Mouse (Mus musculus) hindbrain, embryonic 15.5 days (tissue): ENCODE results near the gene Gm10912. TPM values are rescaled to one million over a fixed set of nuclear protein-coding genes. Genes with fewer than 3 reads are reported as not detected.
"Not testable (repeated sequence)": the region's sequence is repeated elsewhere in the genome, so short reads cannot be mapped to it uniquely, and the experiment has no call there.

Source experiments
- ATAC-seq: fragments of 200-750 bp; cut with Nextera tagmentation; 2 replicates; pipeline ENCODE4 v1.8.0; 2017; ENCODE audit warnings: low read depth, moderate number of reproducible peaks, moderate TSS enrichment; ENCODE audit not compliant: low FRiP score
- H3K27ac ChIP-seq: fragments of 300-500 bp; sonication (generic); replicated peaks from 2 replicates; pipeline ENCODE4 v1.5.1; 2015; ENCODE audit warnings: mild to moderate bottlenecking, inconsistent platforms
- H3K27me3 ChIP-seq: fragments of 300-500 bp; sonication (generic); 2 replicates; pipeline ENCODE4 v1.6.1; 2015; ENCODE audit warnings: control low read depth, inconsistent platforms
- H3K36me3 ChIP-seq: fragments of 300-500 bp; sonication (generic); 2 replicates; pipeline ENCODE4 v1.6.1; 2015; ENCODE audit warnings: control low read depth, inconsistent platforms
- H3K4me1 ChIP-seq: fragments of 300-500 bp; sonication (generic); replicated peaks from 2 replicates; pipeline ENCODE4 v1.6.1; 2015; ENCODE audit warnings: control low read depth, inconsistent platforms
- H3K4me2 ChIP-seq: fragments of 300-500 bp; sonication (generic); 2 replicates; pipeline ENCODE4 v1.6.1; 2015; ENCODE audit warnings: moderate library complexity, mild to moderate bottlenecking, inconsistent platforms
- H3K4me3 ChIP-seq: fragments of 300-500 bp; sonication (generic); 2 replicates; pipeline ENCODE4 v1.5.1; 2015; ENCODE audit warnings: mild to moderate bottlenecking, inconsistent platforms
- H3K9ac ChIP-seq: fragments of 300-500 bp; sonication (generic); 2 replicates; pipeline ENCODE4 v1.6.1; 2015; ENCODE audit warnings: inconsistent platforms
- H3K9me3 ChIP-seq: fragments of 300-500 bp; sonication (generic); 2 replicates; pipeline ENCODE4 v1.6.1; 2016; ENCODE audit warnings: control low read depth, inconsistent platforms
- WGBS: fragments of 180-500 bp; shearing (Covaris S2); methylation state at CpG from one replicate; pipeline ENCODE4 v1.1.7; 2015; 5-methylcytosine and 5-hydroxymethylcytosine counted together
- polyA plus RNA-seq: library from polyadenylated mRNA; unstranded; fragments of >200 nt; fragmentation: Nextera tagmentation; extraction: Ambion mirVana; gene quantifications from 2 replicates; pipeline ENCODE4 v1.2.1, GENCODE M21; 2015

The Gm10912 gene
- polyA plus RNA-seq, 1 experiment from 2014 or later, result not detected

DNA sequence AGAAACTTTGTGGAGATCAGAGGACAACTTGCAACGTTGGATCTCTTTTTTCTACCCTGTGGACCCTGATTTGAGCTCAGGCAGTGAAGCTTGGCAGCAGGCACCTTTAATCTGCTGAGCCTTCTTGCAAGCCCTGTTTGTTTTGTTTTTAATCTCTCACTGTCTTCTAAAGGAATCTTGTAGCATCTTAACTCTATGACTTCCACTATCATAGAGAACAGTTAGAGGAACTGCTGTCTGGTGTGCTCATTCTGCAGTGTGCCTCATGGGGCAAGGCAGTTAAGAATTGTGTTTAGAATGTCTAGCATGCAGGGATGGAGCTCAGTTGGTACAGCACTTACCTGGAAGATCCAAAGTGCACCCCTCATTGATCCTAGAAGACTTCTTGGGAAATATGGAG lies 34.3 kb downstream of the Gm10912 start:
- no peak overlapping the region for H3K9ac ChIP-seq
- no peaks in the 10 kb centered on the region for H3K36me3 ChIP-seq
- H3K4me2 ChIP-seq, result no peak overlapping the region
- H3K27me3 ChIP-seq, result no peaks in the 10 kb centered on the region
- H3K4me3 ChIP-seq, result no peak overlapping the region
- peaks cover 11% of the 10 kb centered on the region for H3K4me1 ChIP-seq
- no peaks in the 10 kb centered on the region for H3K9me3 ChIP-seq
- no peak for ATAC-seq
- WGBS, result 59% methylated on average over 1 of the region's 1 CpGs
- no peak overlapping the region for H3K27ac ChIP-seq

DNA sequence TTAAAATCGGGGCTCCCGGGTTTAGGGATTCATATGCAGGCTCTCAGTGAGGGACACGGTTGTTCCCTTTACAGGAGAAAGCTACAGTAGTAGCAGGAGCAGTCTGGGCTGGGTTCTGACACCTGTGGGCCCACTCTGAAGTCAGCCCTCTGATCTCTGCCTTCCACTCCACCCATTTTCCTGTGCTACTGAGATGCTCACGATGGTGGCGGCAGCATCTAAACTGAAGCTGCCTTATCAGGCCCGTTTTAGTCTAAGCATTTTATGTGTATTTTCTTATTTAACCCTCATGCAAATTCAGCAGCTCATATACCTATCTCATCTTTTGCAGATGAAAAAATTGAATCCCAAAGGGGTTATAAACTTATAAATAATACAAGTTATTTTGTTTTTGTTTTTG lies 39.2 kb downstream of the Gm10912 start:
- no peaks in the 10 kb centered on the region for H3K4me1 ChIP-seq

GRCm38 (mm10) chr2:104109021-104109420 lies 43.4 kb downstream of the Gm10912 start:
- not testable (repeated sequence) for H3K4me3 ChIP-seq, H3K9me3 ChIP-seq, H3K36me3 ChIP-seq, H3K27me3 ChIP-seq, ATAC-seq, H3K4me1 ChIP-seq, H3K4me2 ChIP-seq, H3K9ac ChIP-seq, H3K27ac ChIP-seq
- 93% methylated on average over 2 of the region's 2 CpGs for WGBS

More for the DNA sequence above, 39.2 kb downstream of the Gm10912 start:
- H3K9me3 ChIP-seq, result no peaks in the 10 kb centered on the region
- no peak overlapping the region for H3K27ac ChIP-seq
- H3K27me3 ChIP-seq, result no peaks in the 10 kb centered on the region
- 95% methylated on average over 6 of the region's 6 CpGs for WGBS
- H3K4me3 ChIP-seq, result no peak overlapping the region
- no peaks in the 10 kb centered on the region for H3K36me3 ChIP-seq
- no peak overlapping the region for H3K9ac ChIP-seq
- no peak for ATAC-seq
- no peak overlapping the region for H3K4me2 ChIP-seq

DNA sequence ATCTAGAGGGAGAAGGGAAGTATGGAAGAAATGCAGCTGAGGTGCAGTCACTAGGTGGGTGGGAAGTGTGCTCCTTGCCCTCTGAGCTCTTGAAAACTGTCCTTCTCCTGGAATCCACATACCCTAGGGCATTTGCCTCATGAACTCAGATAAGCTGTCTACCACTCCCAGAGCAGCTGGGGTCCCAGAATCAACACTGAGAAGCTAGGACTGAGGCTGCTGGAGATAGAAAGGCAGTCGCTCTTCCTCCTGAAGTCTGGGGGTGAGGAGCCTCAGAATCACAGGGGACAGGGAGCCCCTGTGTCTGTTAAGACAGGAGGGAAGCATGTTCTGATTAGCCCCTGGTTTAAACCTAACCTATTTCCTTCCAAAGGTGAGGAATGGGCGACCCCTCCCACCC lies 43.9 kb downstream of the Gm10912 start:
- H3K4me2 ChIP-seq, result no peak overlapping the region
- H3K27me3 ChIP-seq, result no peaks in the 10 kb centered on the region

DNA sequence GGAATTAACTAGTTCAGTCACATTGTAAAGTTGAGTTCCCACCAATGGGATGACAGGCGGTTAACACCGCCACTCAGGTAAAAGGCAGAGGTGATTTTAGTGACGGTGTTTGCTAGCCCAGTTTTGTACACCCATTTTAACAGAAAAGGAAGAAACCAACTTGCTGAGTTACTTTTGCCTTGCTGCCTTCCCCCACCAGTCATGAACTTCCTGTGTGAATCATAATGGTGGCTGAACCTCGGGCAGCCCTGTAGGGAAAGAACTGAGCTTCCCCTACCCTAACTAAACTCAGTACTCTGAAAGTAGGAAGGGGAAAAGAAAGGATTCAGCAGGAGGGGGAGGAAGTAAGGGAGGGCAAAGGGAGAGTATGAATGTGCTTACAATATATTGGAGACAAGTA lies 44.4 kb downstream of the Gm10912 start:
- 94% methylated on average over 4 of the region's 4 CpGs for WGBS
- no peak for ATAC-seq
- H3K4me3 ChIP-seq, result no peak overlapping the region
- no peak overlapping the region for H3K9ac ChIP-seq
- no peak overlapping the region for H3K4me2 ChIP-seq
- H3K36me3 ChIP-seq, result no peaks in the 10 kb centered on the region
- no peak overlapping the region for H3K27ac ChIP-seq
- H3K4me1 ChIP-seq, result no peaks in the 10 kb centered on the region
- H3K9me3 ChIP-seq, result no peaks in the 10 kb centered on the region
- no peaks in the 10 kb centered on the region for H3K27me3 ChIP-seq

More for the DNA sequence above, 43.9 kb downstream of the Gm10912 start:
- Histone ChIP-seq H3K4me3 (no peak overlapping the region), H3K27ac (no peak overlapping the region), H3K4me1 (no peaks in the 10 kb centered on the region), H3K9me3 (no peaks in the 10 kb centered on the region), H3K9ac (no peak overlapping the region), H3K36me3 (no peaks in the 10 kb centered on the region)
- 85% methylated on average over 2 of the region's 2 CpGs for WGBS
- ATAC-seq, result no peak

GRCm38 (mm10) chr2:104111170-104111797 lies 45.7 kb downstream of the Gm10912 start:
- H3K27me3 ChIP-seq, ATAC-seq: not testable (repeated sequence)

DNA sequence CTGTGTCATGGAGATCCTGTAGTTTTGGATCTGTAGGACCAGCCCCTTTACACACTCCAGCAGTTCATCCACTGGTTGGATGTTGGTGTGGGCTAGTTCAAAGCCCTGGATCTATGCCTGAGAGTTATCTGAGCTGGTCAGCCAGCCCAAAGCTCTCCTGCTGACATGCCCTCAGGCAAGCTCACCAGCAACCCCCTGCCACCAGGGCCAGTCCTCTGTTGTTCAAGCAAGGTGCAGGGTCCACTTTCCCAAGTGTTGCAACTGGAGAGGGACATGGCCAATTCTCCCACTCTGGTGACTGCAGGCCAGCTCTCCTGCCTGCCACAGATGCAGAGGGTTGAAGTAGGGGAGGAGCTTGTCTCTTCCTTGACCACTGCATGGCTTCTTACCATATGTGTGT lies 47.9 kb downstream of the Gm10912 start:
- not testable (repeated sequence) for H3K4me3 ChIP-seq, H3K9me3 ChIP-seq, ATAC-seq, H3K9ac ChIP-seq, H3K4me2 ChIP-seq, H3K4me1 ChIP-seq, H3K36me3 ChIP-seq, H3K27ac ChIP-seq, H3K27me3 ChIP-seq

More at GRCm38 (mm10) chr2:104111170-104111797, 45.7 kb downstream of the Gm10912 start:
- not testable (repeated sequence) for H3K4me3 ChIP-seq, H3K4me2 ChIP-seq, H3K9ac ChIP-seq, H3K27ac ChIP-seq, H3K4me1 ChIP-seq, H3K9me3 ChIP-seq, H3K36me3 ChIP-seq
- no CpG with 5 or more reads among the region's 1 CpGs for WGBS

- Histone ChIP-seq H3K36me3 (no peaks in the 10 kb centered on the region), H3K4me1 (no peaks in the 10 kb centered on the region), H3K27me3 (no peaks in the 10 kb centered on the region), H3K27ac (no peak overlapping the region), H3K4me2 (no peak overlapping the region), H3K9me3 (no peaks in the 10 kb centered on the region), H3K9ac (no peak overlapping the region), H3K4me3 (no peak overlapping the region)
- no peak for ATAC-seq
- 81% methylated on average over 3 of the region's 3 CpGs for WGBS
These were observed 49.3 kb downstream of the Gm10912 start for GRCm38 (mm10) chr2:104114898-104115297.

Other genes with a start within 250 kb of the Gm10912 start
- 36.0 and 37.9 TPM in 2 replicates for gene Lmo2, start 107.8 kb upstream of the Gm10912 start, polyA plus RNA-seq
- gene Fbxo3, start 38.1 kb upstream of the Gm10912 start, polyA plus RNA-seq, result 66.9 and 67.0 TPM in 2 replicates
- 2.7 and 3.0 TPM in 2 replicates for gene 4931422A03Rik, start 37.5 kb upstream of the Gm10912 start, polyA plus RNA-seq
- not detected in 2 replicates for gene Gm10799, start 2.7 kb downstream of the Gm10912 start, polyA plus RNA-seq
- 2.3 and 3.5 TPM in 2 replicates for gene Cd59b, start 4.0 kb downstream of the Gm10912 start, polyA plus RNA-seq
- 15.6 and 15.9 TPM in 2 replicates for gene Cd59a, start 30.0 kb downstream of the Gm10912 start, polyA plus RNA-seq
- not detected in 2 replicates for gene A930018P22Rik, start 56.9 kb downstream of the Gm10912 start, polyA plus RNA-seq